Mouse (Mus musculus): ENCODE results near the gene Rab3c.

DNA sequence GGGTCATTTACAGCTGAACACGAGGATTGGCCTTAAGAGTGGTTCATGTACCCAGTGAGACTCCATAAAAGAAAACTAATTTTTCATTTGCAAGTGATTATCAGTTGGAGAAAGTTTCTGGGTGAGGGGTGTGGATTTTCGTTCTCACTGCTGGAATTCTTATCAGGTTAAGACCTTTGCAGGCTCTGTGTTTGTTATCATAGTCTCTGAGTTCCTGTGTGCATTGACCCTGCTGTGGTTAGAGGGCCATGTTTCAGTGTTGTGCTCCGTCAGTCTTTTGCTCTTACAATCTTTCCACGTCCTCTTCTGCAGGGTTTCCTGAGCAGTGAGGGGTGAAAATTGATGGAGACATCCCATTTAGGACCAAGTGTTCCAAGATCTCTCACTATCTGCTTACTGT is 16.3 kb upstream of the Rab3c start:
- TF ChIP-seq EP300 (IDR thresholded peaks at IDR 0.05; ENCODE audit: insufficient read depth, low read depth, low read length) (no peak), POLR2A (IDR thresholded peaks at IDR 0.05; ENCODE audit: insufficient read depth, low read length) (no peak)

All from ES-Bruce4 (cell line).